Mouse (Mus musculus) embryonic facial prominence, embryonic 10.5 days (tissue): ENCODE results near the gene Rasgef1b. TPM values are rescaled to one million over a fixed set of nuclear protein-coding genes. Genes with fewer than 3 reads are reported as not detected.

Experiments used
- DNase-seq: peaks from one replicate; pipeline ENCODE4 v3.0.0-alpha.2; 2017; ENCODE audit warnings: low spot score
- H3K27ac ChIP-seq: fragments of 300-500 bp; sonication (generic); replicated peaks from 2 replicates; pipeline ENCODE4 v1.5.1; 2016; ENCODE audit warnings: mild to moderate bottlenecking
- H3K27me3 ChIP-seq: fragments of 300-500 bp; sonication (generic); replicated peaks from 2 replicates; pipeline ENCODE4 v1.6.1; 2016; ENCODE audit warnings: low read depth, mild to moderate bottlenecking; ENCODE audit not compliant: poor library complexity, severe bottlenecking
- H3K36me3 ChIP-seq: fragments of 300-500 bp; sonication (generic); replicated peaks from 2 replicates; pipeline ENCODE4 v1.6.1; 2016; ENCODE audit warnings: mild to moderate bottlenecking, moderate library complexity
- H3K4me1 ChIP-seq: fragments of 300-500 bp; sonication (generic); 2 replicates; pipeline ENCODE4 v1.6.1; 2016
- H3K4me3 ChIP-seq: fragments of 300-500 bp; sonication (generic); 2 replicates; pipeline ENCODE4 v1.5.1; 2016; ENCODE audit warnings: mild to moderate bottlenecking, moderate library complexity
- H3K9me3 ChIP-seq: fragments of 300-500 bp; sonication (generic); 2 replicates; pipeline ENCODE4 v1.6.1; 2016; ENCODE audit warnings: mild to moderate bottlenecking
- WGBS: fragments of 180-500 bp; shearing (Covaris S2); methylation state at CpG from one replicate; pipeline ENCODE4 v1.1.7; 2016; 5-methylcytosine and 5-hydroxymethylcytosine counted together
- polyA plus RNA-seq: library from polyadenylated mRNA; unstranded; fragments of >200 nt; fragmentation: Nextera tagmentation; extraction: Ambion mirVana; gene quantifications from 2 replicates; pipeline ENCODE4 v1.2.1, GENCODE M21; 2016

Rasgef1b gene
- polyA plus RNA-seq, 1 experiment from 2014 or later: 11.8 TPM

DNA sequence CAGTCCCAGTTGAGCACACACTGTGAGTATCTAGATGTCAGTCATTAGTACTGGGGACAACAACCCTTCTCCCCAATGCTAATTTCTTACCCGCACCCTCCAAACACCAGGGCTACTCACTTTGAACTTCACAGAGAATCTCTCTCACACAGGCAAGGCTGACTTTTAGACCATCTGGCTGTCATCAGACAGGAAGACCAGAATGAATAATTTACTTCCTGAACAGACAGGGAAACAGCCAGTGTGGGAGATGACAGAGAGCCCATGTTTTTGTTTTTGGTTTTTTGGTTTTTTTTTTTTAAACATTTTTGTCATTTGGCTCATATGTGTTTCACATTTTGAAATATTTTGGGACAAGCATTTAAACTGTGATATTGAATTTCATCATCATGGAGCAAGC lies 290.3 kb downstream of the Rasgef1b start:
- WGBS: 58% methylated on average over 1 of the region's 1 CpGs
- 0 out of 2 replicates have a peak, but pooled peaks cover 7% of the 10 kb centered on the region for H3K4me1 ChIP-seq
- H3K27ac ChIP-seq: no peak overlapping the region
- no peaks in the 10 kb centered on the region for H3K36me3 ChIP-seq
- DNase-seq: no peak
- no peaks in the 10 kb centered on the region for H3K9me3 ChIP-seq
- H3K27me3 ChIP-seq: no peaks in the 10 kb centered on the region
- no peak overlapping the region for H3K4me3 ChIP-seq

GRCm38 (mm10) chr5:99434226-99434625 lies 294.6 kb downstream of the Rasgef1b start:
- 87% methylated on average over 4 of the region's 4 CpGs for WGBS

DNA sequence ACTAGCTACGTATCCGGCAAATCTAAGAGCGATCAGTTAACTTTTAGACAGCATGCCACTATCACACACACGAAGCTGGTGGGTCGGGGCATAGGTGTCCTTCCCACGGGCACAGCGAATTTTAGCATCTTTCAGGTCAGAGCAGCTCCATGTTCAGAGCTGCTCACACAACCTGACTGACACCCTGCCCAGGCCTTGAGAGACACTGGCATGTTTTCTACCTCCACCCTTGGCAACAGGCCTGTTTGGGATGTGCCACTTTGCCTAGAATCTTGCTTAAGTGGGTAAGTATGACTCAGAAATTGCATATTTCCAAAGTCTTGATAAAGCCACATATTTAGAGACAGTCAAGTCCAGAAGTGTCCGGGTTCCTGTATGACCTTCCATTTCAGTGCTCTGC lies 296.4 kb downstream of the Rasgef1b start:
- H3K4me1 ChIP-seq: no peaks in the 10 kb centered on the region
- no peaks in the 10 kb centered on the region for H3K27me3 ChIP-seq
- no peaks in the 10 kb centered on the region for H3K36me3 ChIP-seq
- no peaks in the 10 kb centered on the region for H3K9me3 ChIP-seq
- 95% methylated on average over 8 of the region's 8 CpGs for WGBS
- DNase-seq: no peak
- no peak overlapping the region for H3K4me3 ChIP-seq
- H3K27ac ChIP-seq: no peak overlapping the region

More at GRCm38 (mm10) chr5:99434226-99434625, 294.6 kb downstream of the Rasgef1b start:
- H3K27ac ChIP-seq: no peak overlapping the region
- no peak overlapping the region for H3K4me3 ChIP-seq
- no peak for DNase-seq
- H3K4me1 ChIP-seq: 0 out of 2 replicates have a peak, but pooled peaks cover 7% of the 10 kb centered on the region
- no peaks in the 10 kb centered on the region for H3K36me3 ChIP-seq
- no peaks in the 10 kb centered on the region for H3K9me3 ChIP-seq
- H3K27me3 ChIP-seq: no peaks in the 10 kb centered on the region

DNA sequence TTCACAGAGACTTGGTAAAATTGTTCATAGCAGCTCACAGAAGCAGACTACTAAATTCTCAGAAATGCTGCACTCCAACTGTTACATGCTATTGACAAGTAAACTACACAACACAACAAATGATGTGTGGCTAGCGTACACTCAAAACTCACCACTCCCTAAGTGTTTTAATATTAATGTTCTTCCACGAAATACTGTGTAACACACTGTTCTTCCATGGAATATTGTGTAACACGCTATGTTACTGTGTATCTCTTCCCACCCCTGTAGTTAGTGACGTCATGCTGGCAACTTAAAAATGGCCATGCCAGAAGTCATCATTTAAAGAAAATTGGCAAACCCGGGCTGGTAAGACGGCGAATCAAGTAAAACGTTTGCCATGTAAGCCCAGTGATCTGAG lies 299.6 kb downstream of the Rasgef1b start:
- H3K36me3 ChIP-seq: no peaks in the 10 kb centered on the region
- no peaks in the 10 kb centered on the region for H3K4me1 ChIP-seq
- H3K4me3 ChIP-seq: no peak overlapping the region
- WGBS: 92% methylated on average over 8 of the region's 8 CpGs
- no peaks in the 10 kb centered on the region for H3K9me3 ChIP-seq
- no peak for DNase-seq
- H3K27ac ChIP-seq: no peak overlapping the region
- H3K27me3 ChIP-seq: no peaks in the 10 kb centered on the region

DNA sequence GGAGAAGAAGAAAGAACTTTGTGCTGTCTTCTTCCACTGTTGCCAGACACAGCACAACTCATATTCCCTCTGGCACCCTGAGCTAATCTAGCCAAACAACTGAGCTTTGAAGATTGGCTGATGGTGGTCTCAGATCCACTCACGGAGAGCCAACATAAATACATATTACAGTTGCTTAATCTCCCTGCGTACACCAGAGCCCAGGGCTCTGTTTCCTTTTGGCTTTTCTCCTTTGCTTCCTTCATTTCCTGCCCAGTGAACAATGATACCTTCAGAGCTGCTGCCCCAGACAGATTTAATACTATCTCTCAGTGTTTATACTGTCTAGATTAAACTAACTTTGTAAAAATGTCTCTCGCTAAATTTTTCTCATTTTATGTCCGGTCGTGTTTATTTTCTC lies 300.2 kb downstream of the Rasgef1b start:
- H3K27ac ChIP-seq: no peak overlapping the region
- no peaks in the 10 kb centered on the region for H3K27me3 ChIP-seq
- H3K9me3 ChIP-seq: no peaks in the 10 kb centered on the region
- no peaks in the 10 kb centered on the region for H3K36me3 ChIP-seq
- H3K4me1 ChIP-seq: no peaks in the 10 kb centered on the region
- WGBS: 73% methylated on average over 5 of the region's 5 CpGs
- H3K4me3 ChIP-seq: no peak overlapping the region
- DNase-seq: no peak

- WGBS: 83% methylated on average over 5 of the region's 5 CpGs
- Histone ChIP-seq H3K4me1 (no peaks in the 10 kb centered on the region), H3K36me3 (no peaks in the 10 kb centered on the region), H3K9me3 (no peaks in the 10 kb centered on the region), H3K4me3 (no peak overlapping the region), H3K27me3 (no peaks in the 10 kb centered on the region), H3K27ac (no peak overlapping the region)
- DNase-seq: no peak
Measured at GRCm38 (mm10) chr5:99423271-99423670, 305.6 kb downstream of the Rasgef1b start.

DNA sequence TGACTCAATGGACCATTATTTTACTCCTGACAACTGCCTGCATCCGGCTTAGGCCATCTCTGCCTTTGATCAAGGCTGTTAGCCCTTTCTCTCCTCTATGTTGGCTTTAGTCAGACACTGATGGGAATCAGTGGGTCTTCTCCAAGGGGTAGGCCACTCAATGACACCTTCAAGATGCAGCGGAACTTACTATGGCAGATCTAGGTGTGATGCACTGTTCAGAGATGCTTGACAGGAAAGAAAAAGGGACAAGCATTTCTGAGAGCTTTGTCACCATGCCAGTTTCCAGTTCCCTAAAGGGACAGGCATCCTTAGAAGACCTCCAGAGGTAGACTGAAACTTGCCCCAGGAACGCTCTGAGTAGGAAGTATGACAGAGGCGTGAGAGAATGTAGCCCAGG lies 306.0 kb downstream of the Rasgef1b start:
- H3K9me3 ChIP-seq: no peaks in the 10 kb centered on the region
- WGBS: 93% methylated on average over 4 of the region's 4 CpGs
- H3K36me3 ChIP-seq: no peaks in the 10 kb centered on the region
- H3K4me3 ChIP-seq: no peak overlapping the region
- H3K27me3 ChIP-seq: no peaks in the 10 kb centered on the region
- no peak overlapping the region for H3K27ac ChIP-seq
- DNase-seq: no peak
- no peaks in the 10 kb centered on the region for H3K4me1 ChIP-seq

- Histone ChIP-seq H3K27ac (no peak overlapping the region), H3K27me3 (no peaks in the 10 kb centered on the region), H3K4me3 (no peak overlapping the region), H3K4me1 (no peaks in the 10 kb centered on the region), H3K9me3 (no peaks in the 10 kb centered on the region), H3K36me3 (no peaks in the 10 kb centered on the region)
- no peak for DNase-seq
- 90% methylated on average over 6 of the region's 6 CpGs for WGBS
Measured at GRCm38 (mm10) chr5:99422092-99422491, 306.8 kb downstream of the Rasgef1b start.

DNA sequence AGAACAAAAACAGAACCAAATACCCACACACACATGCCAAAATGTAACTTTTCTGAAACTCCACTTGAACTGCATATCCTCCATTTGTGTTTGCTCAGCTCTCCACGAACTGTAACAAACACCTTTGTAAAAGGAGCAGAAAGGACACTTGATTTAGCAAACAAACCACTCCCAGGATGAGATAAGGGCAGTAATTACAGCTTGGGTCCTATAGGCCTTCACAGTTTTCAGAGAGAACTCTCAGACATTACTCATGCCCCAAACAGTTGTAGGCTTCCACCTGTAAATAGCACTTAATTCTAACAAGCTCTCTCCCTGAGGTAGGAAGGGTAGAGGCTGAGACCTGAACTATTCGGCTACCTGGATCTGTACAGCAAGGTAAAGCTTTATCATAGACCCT lies 309.0 kb downstream of the Rasgef1b start:
- no peak overlapping the region for H3K27ac ChIP-seq
- no peaks in the 10 kb centered on the region for H3K36me3 ChIP-seq
- 71% methylated on average over 2 of the region's 2 CpGs for WGBS
- no peaks in the 10 kb centered on the region for H3K9me3 ChIP-seq
- no peaks in the 10 kb centered on the region for H3K4me1 ChIP-seq
- no peaks in the 10 kb centered on the region for H3K27me3 ChIP-seq
- no peak overlapping the region for H3K4me3 ChIP-seq
- DNase-seq: no peak

DNA sequence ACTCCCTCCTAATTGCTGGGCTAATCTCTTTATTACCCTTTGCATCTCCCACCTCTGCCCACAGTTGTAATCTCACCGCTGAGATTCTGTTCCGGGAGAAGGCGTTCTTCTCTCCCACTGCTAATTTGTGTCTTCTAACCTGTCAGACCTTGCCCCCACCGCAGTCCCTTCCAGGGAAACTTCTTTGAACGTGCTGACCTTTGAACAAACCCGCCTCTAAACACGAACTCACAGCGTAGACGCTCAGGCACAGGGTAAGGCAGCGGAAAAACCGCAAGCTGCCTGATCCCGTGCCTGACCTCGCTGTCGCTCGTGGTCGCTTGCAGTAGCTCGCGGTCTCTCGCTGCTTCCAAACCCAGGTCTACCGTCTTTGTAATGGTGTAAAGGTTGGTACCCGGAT lies 312.0 kb downstream of the Rasgef1b start:
- H3K36me3 ChIP-seq: no peaks in the 10 kb centered on the region
- H3K4me1 ChIP-seq: no peaks in the 10 kb centered on the region
- no peak overlapping the region for H3K4me3 ChIP-seq
- 92% methylated on average over 21 of the region's 21 CpGs for WGBS
- H3K27ac ChIP-seq: no peak overlapping the region
- H3K27me3 ChIP-seq: no peaks in the 10 kb centered on the region
- no peaks in the 10 kb centered on the region for H3K9me3 ChIP-seq
- no peak for DNase-seq

DNA sequence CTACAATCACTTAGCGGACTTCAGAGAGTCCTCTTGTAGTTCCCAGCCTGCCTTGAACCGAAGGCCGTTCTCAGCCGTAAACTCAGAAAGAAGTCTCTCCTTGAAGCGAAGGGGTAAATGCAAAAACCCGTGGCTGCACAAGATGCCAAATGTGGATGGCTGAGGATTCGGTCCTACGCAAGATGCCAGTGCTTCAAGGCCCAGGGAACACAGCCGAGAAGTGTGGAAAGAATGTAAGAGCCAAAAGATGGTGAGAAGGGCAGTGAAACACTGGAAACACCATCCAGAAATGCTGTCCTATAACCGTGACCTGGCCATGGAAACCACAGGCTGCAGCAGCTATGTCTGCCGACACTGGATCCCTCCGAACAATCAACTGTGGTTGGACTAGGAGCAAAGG lies 313.2 kb downstream of the Rasgef1b start:
- DNase-seq: no peak
- no peak overlapping the region for H3K27ac ChIP-seq
- no peaks in the 10 kb centered on the region for H3K4me1 ChIP-seq
- H3K4me3 ChIP-seq: no peak overlapping the region
- no peaks in the 10 kb centered on the region for H3K9me3 ChIP-seq
- H3K36me3 ChIP-seq: no peaks in the 10 kb centered on the region
- no peaks in the 10 kb centered on the region for H3K27me3 ChIP-seq
- 90% methylated on average over 12 of the region's 12 CpGs for WGBS

GRCm38 (mm10) chr5:99415049-99415448 lies 313.8 kb downstream of the Rasgef1b start:
- no peak overlapping the region for H3K27ac ChIP-seq
- WGBS: 86% methylated on average over 2 of the region's 2 CpGs
- no peaks in the 10 kb centered on the region for H3K36me3 ChIP-seq
- H3K4me3 ChIP-seq: no peak overlapping the region
- H3K27me3 ChIP-seq: no peaks in the 10 kb centered on the region
- H3K4me1 ChIP-seq: no peaks in the 10 kb centered on the region
- no peak for DNase-seq
- H3K9me3 ChIP-seq: no peaks in the 10 kb centered on the region

DNA sequence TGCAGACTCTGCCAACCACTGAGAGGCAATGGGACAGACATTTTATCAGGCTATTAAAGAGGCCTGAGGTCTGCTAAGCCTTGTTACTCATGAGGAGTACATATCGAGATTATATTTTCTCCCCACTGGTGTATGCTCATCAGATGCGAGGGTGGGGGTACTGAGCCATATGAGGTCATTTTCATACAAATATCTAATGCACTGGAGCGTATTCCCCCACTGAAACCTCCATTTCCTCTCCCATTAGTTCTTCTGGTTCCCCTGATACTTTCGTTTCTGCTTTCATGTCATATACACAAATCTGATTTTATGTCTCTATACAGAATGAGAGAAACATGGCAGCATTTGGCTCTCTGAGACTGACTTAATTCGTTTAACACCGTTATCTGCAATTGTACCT lies 314.6 kb downstream of the Rasgef1b start:
- 91% methylated on average over 6 of the region's 6 CpGs for WGBS
- DNase-seq: no peak

DNA sequence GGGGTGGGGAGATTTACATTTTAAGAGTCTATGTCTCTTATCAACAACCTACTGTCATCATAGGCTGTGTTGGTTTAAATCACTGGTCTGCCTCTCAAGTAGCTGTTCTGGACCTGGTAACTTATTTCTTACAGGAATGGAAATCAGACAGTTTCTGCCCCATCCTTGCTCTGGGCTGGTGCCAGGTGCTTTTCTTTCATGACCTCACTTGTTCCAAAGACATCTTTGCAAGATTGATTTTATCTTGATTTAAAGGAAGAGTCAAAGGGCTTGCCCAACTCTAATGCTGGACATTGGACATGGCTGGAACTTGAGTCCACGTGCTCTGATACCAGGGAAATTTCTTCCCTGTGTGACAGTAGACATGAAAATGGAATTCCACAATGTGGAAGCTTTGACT lies 315.0 kb downstream of the Rasgef1b start:
- no peak overlapping the region for H3K4me3 ChIP-seq
- 72% methylated on average over 1 of the region's 1 CpGs for WGBS
- no peaks in the 10 kb centered on the region for H3K36me3 ChIP-seq
- no peaks in the 10 kb centered on the region for H3K27me3 ChIP-seq
- H3K27ac ChIP-seq: no peak overlapping the region
- no peaks in the 10 kb centered on the region for H3K9me3 ChIP-seq
- no peak for DNase-seq
- H3K4me1 ChIP-seq: no peaks in the 10 kb centered on the region

More for the DNA sequence above, 314.6 kb downstream of the Rasgef1b start:
- Histone ChIP-seq H3K36me3 (no peaks in the 10 kb centered on the region), H3K27ac (no peak overlapping the region), H3K9me3 (no peaks in the 10 kb centered on the region), H3K4me3 (no peak overlapping the region), H3K27me3 (no peaks in the 10 kb centered on the region), H3K4me1 (no peaks in the 10 kb centered on the region)
